Mouse (Mus musculus): ENCODE measurements around the gene Otx2.

The Otx2 gene

GRCm38 (mm10) chr14:48673541-48673940 is at the start of gene Otx2:
Otx2 (minus strand) TSS chr14:48673819.
- no peak for DNase-seq

GRCm38 (mm10) chr14:48722763-48723162 is 49.1 kb upstream of the Otx2 start:
- no peak for DNase-seq

DNA sequence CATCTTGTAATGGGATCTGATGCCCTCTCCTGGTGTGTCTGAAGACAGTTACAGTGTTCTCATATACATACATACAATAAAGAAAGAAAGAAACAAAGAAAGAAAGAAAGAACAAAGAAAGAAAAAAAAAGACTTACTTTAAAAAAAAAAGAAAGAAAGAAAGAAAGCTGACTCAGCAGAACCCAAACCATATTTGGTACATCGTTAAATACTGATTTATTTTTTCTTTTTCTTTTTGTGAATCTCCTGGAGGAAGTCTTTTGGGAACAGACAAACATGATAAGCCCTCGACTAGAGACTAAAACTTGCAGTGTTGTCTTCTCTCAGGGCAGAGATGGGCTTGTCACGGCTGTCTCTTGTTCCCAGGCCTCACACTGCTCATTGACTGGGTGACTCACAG is 45.7 kb upstream of the Otx2 start:
- DNase-seq, result no peak

- no peak for DNase-seq
Measured at GRCm38 (mm10) chr14:48717632-48718279, 44.1 kb upstream of the Otx2 start.

DNA sequence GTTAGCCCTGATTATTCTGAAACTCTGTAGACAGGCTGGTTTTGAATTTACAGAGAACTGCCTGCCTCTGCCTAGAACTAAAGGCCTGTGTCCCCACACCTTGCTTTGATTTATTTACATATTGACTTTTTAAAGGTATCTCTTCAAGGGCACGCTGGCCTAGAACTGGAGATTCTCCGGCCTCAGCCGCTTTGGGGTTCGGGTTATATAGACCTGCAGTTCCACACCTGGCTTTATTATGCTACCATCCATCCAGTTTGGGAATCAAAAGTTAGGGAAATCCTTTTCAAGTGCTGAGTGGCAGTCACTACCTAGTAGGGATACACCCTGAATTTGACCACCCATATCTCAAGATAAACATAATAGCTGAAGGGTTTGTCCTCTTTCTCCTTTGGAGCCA is 42.8 kb upstream of the Otx2 start:
- DNase-seq, result no peak

DNA sequence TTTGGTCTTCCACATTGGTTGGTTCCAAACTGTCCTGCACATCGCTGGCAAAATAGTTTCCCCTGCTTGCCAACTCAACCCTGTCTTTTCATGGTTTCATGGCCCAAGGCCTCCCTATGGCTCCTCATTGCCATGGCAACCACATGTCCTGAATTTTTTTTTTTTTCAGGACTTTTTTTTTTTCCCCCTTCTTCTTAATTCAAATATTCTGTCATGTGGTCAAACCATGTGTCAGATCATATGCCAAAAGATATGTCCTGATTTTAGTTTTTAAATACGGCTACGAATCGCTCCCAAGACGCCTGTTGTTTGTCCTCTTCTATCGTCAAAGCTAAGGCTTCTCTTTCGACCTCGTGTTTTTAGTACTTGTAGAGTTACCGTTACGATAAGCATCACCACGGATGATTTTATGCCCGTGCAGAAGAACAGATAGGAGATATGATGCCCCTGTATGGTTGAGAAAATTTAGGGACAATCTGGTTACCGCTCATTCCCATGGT is 37.3 kb upstream of the Otx2 start:
- no peak for DNase-seq

- DNase-seq, result no peak
Measured at GRCm38 (mm10) chr14:48710062-48710870, 36.6 kb upstream of the Otx2 start.

DNA sequence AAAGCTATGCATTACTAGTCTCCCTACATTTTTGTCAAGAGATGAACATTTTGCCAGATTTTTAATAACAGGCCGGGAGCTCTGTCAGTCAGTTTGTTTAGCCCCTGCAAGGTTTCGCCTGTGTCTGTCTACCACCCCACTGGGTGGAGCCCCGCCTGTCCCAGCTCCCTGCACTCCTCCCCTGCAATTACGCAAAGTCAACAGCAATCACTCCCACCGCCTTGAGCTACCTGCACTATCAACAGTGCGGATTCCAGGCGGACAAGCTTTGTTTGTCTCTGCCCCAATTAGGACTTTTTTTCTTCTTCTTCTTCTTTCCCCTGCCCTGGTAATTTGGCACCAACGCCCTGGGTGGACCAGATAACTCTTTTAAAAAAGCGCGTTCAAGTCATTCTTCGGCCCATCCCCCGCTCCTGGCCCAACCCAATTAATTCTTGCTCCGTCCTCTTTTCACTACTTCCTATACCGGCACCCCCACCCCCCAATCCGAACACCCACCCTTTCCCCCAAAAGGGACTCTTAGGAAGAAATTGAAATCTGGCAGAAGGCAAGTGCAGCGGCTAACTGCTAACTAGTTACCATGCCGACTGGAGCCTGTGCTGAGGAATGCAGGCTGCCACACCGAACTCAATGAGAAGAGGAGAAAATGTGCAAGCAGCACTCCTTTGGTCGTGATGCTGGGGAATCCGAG is 35.9 kb upstream of the Otx2 start:
- peak; percentile 4 to 6 for DNase-seq

DNA sequence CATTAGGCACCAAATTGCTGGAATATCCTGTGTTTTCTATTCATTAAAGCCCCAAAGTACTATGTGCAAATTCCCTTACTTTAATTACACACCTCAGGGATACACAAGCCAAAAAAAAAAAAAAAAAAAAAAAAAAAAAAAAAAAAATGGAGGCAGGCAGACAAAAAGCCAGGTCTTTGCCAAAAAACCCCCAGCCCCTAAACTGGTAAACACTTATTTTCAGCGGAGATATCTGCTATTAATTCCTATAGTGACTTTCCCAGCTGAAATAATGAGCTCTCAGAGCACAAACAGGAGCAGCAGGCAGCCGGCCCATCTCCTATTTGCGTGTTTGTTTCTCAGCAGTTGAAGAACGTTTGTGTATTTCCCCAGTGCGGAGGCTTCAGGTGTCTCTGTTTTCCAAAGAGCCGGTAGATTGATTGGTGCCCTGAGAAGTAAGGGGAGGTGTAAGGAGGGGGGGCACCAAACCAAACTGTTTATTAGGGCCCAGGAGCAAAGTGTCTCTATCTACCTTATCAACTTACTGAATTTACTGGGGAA is 34.3 kb upstream of the Otx2 start:
- DNase-seq, result no peak

- DNase-seq, result no peak
Measured at GRCm38 (mm10) chr14:48707391-48707790, 33.8 kb upstream of the Otx2 start.

DNA sequence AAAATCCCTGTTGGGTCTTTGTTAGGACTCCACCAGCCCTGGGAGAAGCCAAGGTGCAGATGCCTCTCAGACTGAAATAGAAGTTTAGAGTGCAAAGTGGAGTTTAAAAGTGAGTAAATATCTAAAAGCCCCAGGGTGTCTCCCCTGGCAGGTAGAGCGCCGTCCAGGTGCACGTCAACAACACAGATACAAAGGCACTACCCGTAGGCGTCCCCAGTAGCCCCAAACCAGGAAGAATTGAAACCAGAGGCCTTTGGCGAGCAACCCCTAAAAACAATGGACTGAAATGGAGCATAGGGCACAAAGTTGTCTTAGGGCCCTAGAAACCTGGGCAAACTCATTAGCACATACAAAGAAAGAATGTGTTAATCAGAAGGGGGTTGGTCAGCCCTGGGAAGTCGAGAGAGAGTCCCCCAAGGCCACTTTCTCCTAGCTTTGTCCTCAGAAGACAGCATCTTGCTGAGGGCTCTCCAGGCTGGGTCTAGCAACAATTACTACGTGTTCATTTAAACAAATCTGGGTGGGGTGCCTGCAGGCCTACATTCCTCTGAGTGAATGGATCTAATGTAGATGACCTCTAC is 27.3 kb upstream of the Otx2 start:
- no peak for DNase-seq

DNA sequence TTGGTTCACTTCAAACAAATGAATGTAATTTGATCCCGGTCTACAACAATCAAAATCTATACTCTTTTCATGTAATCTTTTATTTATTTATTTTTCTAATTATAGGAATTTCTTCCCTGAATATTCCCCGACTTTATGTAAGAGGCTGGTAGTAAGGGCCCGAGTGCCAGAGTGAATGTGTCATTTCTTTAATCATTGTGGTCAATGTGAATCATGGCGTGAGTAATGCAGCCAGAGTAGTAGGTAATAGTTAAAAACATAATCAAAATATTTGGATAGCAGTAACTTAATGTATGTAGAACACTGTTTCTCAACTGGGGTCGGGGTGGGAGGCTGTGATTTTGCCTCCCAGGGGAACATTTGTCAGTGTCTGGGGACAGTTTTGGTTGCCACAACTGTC is 6.0 kb upstream of the Otx2 start:
- no peak for DNase-seq

DNA sequence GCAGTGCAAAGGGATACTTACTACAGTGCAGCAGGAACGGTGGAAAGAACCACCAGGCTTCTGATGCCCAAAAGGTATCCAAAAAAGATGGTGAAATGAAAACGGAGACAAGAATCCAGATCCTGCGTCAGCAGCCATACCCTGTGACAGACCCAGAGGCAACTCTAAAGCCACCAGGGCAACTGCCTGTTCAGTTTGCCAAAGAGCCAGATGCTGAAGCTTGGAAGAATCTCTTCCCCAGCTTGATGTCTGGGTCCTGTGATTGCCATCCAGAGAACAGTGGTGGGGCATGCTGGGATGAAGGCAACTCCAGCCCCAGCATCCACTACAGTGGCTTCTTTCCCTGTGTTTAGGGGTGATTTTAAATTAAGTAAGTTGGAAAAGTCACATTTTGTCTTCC is 5.1 kb upstream of the Otx2 start:
- DNase-seq, result no peak

- no peak for DNase-seq
Measured at GRCm38 (mm10) chr14:48674036-48674831, 615 bp upstream of the Otx2 start.

- DNase-seq, result no peak
Measured at GRCm38 (mm10) chr14:48672611-48673176, 925 bp downstream of the Otx2 start.

- DNase-seq, result no peak
Measured at GRCm38 (mm10) chr14:48671480-48672240, 2.0 kb downstream of the Otx2 start.

DNA sequence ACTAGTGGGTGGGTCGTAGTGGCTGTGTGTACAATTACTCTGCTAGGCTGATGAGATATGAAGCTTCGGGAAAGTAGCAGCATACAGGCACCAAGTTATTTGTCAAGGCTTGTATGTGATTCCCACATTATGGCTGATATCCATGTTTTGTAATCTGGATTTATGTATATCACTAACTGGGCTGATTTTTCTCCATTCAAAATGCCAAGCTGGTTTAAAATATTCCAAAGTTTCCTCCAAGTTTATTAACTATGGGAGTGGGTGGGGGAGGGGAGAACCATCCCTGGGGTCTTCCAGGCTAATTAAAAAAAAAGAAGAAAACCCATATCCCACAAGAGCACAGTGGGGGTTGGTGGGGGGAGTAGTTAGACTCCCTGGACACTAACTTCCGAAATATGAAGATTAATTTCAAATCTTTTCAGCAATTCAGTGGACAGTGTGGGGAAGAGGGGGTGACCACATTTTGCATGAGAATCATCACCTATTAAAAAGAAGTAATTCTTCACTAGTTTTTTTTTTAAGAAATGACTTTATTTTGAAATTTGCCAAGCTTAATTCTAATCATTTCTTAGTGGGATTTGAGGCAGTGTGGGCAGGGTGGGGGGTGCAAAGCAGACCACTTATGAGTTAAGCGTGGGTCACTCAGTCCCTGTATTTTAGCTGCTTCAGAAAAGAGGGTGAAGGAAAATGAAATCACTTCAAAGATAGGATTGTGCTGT is 2.7 kb downstream of the Otx2 start:
- no peak for DNase-seq

GRCm38 (mm10) chr14:48670258-48670630 is 3.4 kb downstream of the Otx2 start:
- DNase-seq, result no peak

DNA sequence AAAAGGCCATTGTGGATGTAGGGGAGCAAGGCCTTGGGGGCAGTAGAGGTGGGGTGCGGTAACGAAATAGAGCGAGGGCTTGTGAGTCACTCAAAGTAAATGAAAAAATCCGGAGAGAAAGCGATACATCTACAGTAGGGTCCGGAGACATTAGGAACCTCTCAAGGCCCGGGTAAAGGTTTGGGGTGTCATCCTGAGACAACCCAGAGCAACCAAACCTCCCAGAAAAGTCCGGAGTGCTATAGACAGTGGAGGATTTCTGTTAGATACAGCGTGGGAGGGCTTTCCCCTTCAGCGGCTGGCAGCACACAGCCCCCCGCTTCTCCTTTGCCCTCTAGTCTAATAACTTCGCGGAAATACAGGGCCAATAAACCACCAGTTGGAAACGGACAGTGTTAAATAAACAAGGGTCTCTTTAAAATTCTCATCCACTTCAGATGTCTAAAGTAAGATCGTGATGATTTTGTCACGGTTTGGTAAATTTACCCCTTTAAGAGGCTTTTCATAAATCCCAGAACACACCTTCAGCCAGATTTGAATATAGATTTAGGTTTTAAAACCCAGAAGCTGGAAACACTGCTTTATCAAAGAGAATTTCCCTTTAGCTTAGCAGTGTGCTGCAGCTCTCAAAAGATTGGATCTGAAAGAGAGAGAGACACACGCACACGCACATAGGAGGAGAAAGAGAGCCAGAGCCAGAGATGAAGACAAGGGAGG is 3.9 kb downstream of the Otx2 start:
- DNase-seq, result no peak

Data from kidney, postnatal 36 days (tissue).